Mouse (Mus musculus) midbrain, embryonic 16.5 days (tissue): ENCODE measurements around the gene Il17ra. TPM values are rescaled to one million over a fixed set of nuclear protein-coding genes. Genes with fewer than 3 reads are reported as not detected.

Experiments
- ATAC-seq: fragments of 200-750 bp; cut with Nextera tagmentation; 2 replicates; pipeline ENCODE4 v1.8.0; 2017; ENCODE audit warnings: moderate TSS enrichment
- H3K27ac ChIP-seq: fragments of 300-500 bp; sonication (generic); 2 replicates; pipeline ENCODE4 v1.5.1; 2014; ENCODE audit warnings: mild to moderate bottlenecking, low read length, mixed read lengths
- H3K27me3 ChIP-seq: fragments of 300-500 bp; sonication (generic); 2 replicates; pipeline ENCODE4 v1.6.1; 2014; ENCODE audit warnings: low read depth, low read length, mixed read lengths; ENCODE audit not compliant: control insufficient read depth, insufficient read depth
- H3K36me3 ChIP-seq: fragments of 300-500 bp; sonication (generic); 2 replicates; pipeline ENCODE4 v1.6.1; 2014; ENCODE audit warnings: mild to moderate bottlenecking, low read length, moderate library complexity, mixed read lengths; ENCODE audit not compliant: control insufficient read depth, insufficient read depth
- H3K4me1 ChIP-seq: fragments of 300-500 bp; sonication (generic); 2 replicates; pipeline ENCODE4 v1.6.1; 2014; ENCODE audit warnings: mild to moderate bottlenecking, low read length, mixed read lengths; ENCODE audit not compliant: control insufficient read depth, insufficient read depth
- H3K4me2 ChIP-seq: fragments of 300-500 bp; sonication (generic); 2 replicates; pipeline ENCODE4 v1.6.1; 2014; ENCODE audit warnings: mild to moderate bottlenecking, low read length, mixed read lengths
- H3K4me3 ChIP-seq: fragments of 300-500 bp; sonication (generic); 2 replicates; pipeline ENCODE4 v1.5.1; 2014; ENCODE audit warnings: low read depth, mild to moderate bottlenecking, low read length, moderate library complexity, mixed read lengths
- H3K9ac ChIP-seq: fragments of 300-500 bp; sonication (generic); 2 replicates; pipeline ENCODE4 v1.6.1; 2014; ENCODE audit warnings: low read depth, low read length, mixed read lengths
- H3K9me3 ChIP-seq: fragments of 300-500 bp; sonication (generic); replicated peaks from 2 replicates; pipeline ENCODE4 v1.6.1; 2014; ENCODE audit warnings: mild to moderate bottlenecking, low read length, mixed read lengths; ENCODE audit not compliant: control insufficient read depth, poor library complexity, severe bottlenecking
- WGBS: fragments of 180-500 bp; shearing (Covaris S2); extraction: QIAGEN DNeasy Blood & Tissue Kit; methylation state at CpG from one replicate; pipeline ENCODE4 v1.1.7; 2014; 5-methylcytosine and 5-hydroxymethylcytosine counted together
- polyA plus RNA-seq: library from polyadenylated mRNA; unstranded; fragments of >200 nt; fragmentation: Nextera tagmentation; extraction: Ambion mirVana; gene quantifications from 2 replicates; pipeline ENCODE4 v1.2.1, GENCODE M21; 2015

Il17ra gene
- polyA plus RNA-seq, 1 experiment from 2014 or later = 2.3 TPM

- no peaks in the 10 kb centered on the region for H3K27me3 ChIP-seq
- H3K9me3 ChIP-seq = no peaks in the 10 kb centered on the region
- H3K36me3 ChIP-seq = no peaks in the 10 kb centered on the region
- H3K9ac ChIP-seq = peak within 1 kb of the TSS; percentile 93
- peak within 1 kb of the TSS; percentile 97 for H3K4me3 ChIP-seq
- under 1% methylated on average over 72 of the region's 75 CpGs for WGBS
- ATAC-seq = peak; percentile 99
- H3K4me2 ChIP-seq = peak within 1 kb of the TSS; percentile 77
- H3K27ac ChIP-seq = peak within 1 kb of the TSS; percentile 67
- peaks cover 19% of the 10 kb centered on the region for H3K4me1 ChIP-seq
These were observed 68.2 kb downstream of the Il17ra start, which contains the start of gene Hdhd5 for GRCm38 (mm10) chr6:120531020-120531965. Gene Hdhd5 (minus strand): TSS chr6:120531319.

- Histone ChIP-seq H3K4me1 (peaks cover 19% of the 10 kb centered on the region), H3K4me3 (no peak overlapping the region), H3K9me3 (no peaks in the 10 kb centered on the region), H3K27me3 (no peaks in the 10 kb centered on the region), H3K36me3 (no peaks in the 10 kb centered on the region), H3K27ac (no peak overlapping the region), H3K9ac (no peak overlapping the region), H3K4me2 (no peak overlapping the region)
- no peak for ATAC-seq
- WGBS = 80% methylated on average over 1 of the region's 1 CpGs
These were observed 69.5 kb downstream of the Il17ra start for GRCm38 (mm10) chr6:120532594-120532993.

GRCm38 (mm10) chr6:120536337-120536736 lies 73.3 kb downstream of the Il17ra start:
- no peak overlapping the region for H3K27ac ChIP-seq
- no peaks in the 10 kb centered on the region for H3K9me3 ChIP-seq
- peaks cover 10% of the 10 kb centered on the region for H3K4me1 ChIP-seq
- ATAC-seq = no peak
- H3K4me2 ChIP-seq = no peak overlapping the region
- no peaks in the 10 kb centered on the region for H3K27me3 ChIP-seq
- H3K36me3 ChIP-seq = no peaks in the 10 kb centered on the region
- no peak overlapping the region for H3K9ac ChIP-seq
- WGBS = 70% methylated on average over 2 of the region's 2 CpGs
- no peak overlapping the region for H3K4me3 ChIP-seq

Other genes with a start within 250 kb of the Il17ra start
- gene D330020A13Rik, start 168.9 kb upstream of the Il17ra start, polyA plus RNA-seq = not detected in 2 replicates
- 0.11 TPM in 1 of 2 replicates, not detected in the other for gene B4galnt3, start 168.7 kb upstream of the Il17ra start, polyA plus RNA-seq
- gene Kdm5a, start 99.1 kb upstream of the Il17ra start, polyA plus RNA-seq = 32.0 and 37.8 TPM in 2 replicates
- gene Ccdc77, start 98.9 kb upstream of the Il17ra start, polyA plus RNA-seq = 10.5 and 11.3 TPM in 2 replicates
- gene Tmem121b, start 30.6 kb downstream of the Il17ra start, polyA plus RNA-seq = 2.6 and 2.9 TPM in 2 replicates
- 14.6 and 15.0 TPM in 2 replicates for gene Hdhd5, start 68.1 kb downstream of the Il17ra start, polyA plus RNA-seq
- gene Cecr2, start 203.1 kb downstream of the Il17ra start, polyA plus RNA-seq = 1.3 and 1.6 TPM in 2 replicates